Mouse (Mus musculus): Measurements from ENCODE around the gene Rhoa. TPM values are rescaled to one million over a fixed set of nuclear protein-coding genes. Genes with fewer than 3 reads are reported as not detected.

Gene Rhoa
- 105 and 106 TPM in 2 replicates for total RNA-seq (2014; rRNA removed)
- 268 and 276 TPM in 2 replicates for polyA plus RNA-seq (2015; fragmentation: Nextera tagmentation; extraction: Ambion mirVana)

DNA sequence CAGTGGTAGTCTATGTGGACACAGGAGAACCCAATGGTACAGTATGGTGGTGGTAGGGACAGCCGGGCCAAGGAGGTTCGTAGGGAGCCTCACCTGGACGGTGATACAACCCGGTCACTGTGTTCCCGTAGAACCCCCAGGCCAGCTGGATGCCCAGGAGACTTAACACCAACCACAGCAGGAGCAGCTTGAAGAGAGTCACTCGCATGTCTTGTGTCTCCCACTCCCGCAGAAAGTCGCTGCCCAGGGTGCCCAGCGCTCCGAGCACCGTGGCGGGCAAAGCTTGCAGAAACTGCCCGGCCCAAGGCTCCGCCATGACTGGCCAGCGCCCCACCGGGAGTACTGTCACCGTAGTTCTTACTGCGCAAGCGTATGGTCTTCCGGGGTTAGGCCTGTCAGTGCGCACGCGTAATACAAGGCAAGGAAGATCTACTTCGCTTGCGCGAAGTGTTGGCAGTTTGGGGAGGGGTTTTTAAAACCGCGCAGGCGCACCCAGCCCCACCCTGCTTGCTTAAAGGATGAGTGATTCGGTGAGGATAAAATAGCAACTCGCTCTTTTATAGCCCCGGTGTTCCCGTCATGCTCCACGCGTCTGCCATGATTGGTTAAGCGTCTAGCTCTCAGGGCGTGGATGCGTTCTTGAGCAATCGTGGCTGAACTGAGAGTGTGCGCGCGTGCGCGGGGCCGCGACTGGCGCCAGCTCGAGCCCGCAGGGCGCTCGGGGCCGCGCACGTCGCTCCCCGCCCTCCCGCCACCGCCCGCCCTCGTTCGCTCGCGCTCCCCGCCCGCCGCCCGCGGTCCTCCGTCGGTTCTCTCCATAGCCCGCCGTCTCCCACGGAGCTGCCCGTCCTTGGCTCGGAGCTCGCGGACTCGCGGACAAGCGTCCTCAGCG lies at the start of gene Rhoa, which contains the start of gene Tcta:
Rhoa (plus strand) TSS at position 501 of the 892 bp plus-strand sequence.
Tcta (minus strand) TSS at position 532 of the 892 bp plus-strand sequence.
- H3K36me3 ChIP-seq (ENCODE audit: insufficient read depth, low read length), result 0 out of 2 replicates have a peak, but pooled peaks cover 5% of the 10 kb centered on the region
- DNase-seq (ENCODE audit: low spot score) (peak; percentile 100), ATAC-seq (peak; percentile 98)
- peaks cover 21% of the 10 kb centered on the region for H3K4me1 ChIP-seq (ENCODE audit: insufficient read depth, low read length)
- no peak for TF ChIP-seq CTCF (IDR thresholded peaks at IDR 0.05; ENCODE audit: low read depth)
- no peaks in the 10 kb centered on the region for H3K9me3 ChIP-seq (ENCODE audit: low read length)
- under 1% methylated on average over 77 of the region's 81 CpGs for WGBS
- peak within 1 kb of the TSS; percentile 92 for H3K4me3 ChIP-seq (ENCODE audit: low read length)
- H3K27me3 ChIP-seq (ENCODE audit: insufficient read depth, low read length), result no peaks in the 10 kb centered on the region
- H3K27ac ChIP-seq, result peak within 1 kb of the TSS; percentile 99
- H3K9ac ChIP-seq (replicated peaks; ENCODE audit: low read length), result peak within 1 kb of the TSS; percentile 97
- peak within 1 kb of the TSS; percentile 96 for H3K4me2 ChIP-seq (ENCODE audit: low read depth, low read length)

DNA sequence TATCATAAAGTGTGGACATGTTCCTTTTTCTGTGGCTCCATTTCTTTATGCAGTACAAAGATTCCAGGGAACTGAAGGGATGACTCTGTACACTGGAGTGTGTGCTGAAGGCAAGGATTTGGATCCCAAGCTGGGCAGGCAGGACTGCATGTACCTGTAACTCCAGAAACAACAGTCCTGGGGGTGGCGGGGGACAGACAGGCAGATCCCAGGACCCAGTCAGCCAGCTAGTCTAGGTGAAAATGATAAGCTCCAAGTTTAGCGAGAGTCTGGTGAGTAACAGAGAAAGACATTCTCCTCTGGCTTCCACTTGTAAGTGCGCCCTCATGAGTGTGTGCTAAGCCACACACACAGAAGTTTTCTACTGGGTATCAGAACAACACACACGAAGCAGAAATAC lies 45.4 kb upstream of the Rhoa start:
- ATAC-seq, result no peak
- Histone ChIP-seq H3K4me3 (ENCODE audit: low read length) (no peak overlapping the region), H3K27ac (no peak overlapping the region)

DNA sequence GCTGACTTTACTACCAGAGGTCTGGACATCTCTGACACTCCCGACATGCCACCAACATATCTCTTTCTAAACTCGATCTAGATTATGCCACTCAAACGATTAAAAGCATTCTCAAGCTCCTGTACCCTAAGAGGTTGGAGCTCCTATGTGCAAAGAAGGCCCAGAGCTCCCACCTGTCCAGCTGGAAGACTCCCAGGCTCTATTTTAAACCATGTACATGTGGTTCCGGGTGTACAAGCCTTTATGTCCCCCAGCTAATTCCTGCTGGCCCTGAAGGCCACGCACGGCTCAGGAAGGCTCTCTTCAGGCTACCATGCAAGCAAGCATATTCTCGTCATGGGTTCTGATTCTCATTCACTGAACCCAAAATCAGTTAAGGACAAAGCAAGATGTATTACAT lies 44.1 kb upstream of the Rhoa start:
- Histone ChIP-seq H3K9me3 (ENCODE audit: low read length) (no peaks in the 10 kb centered on the region), H3K27me3 (ENCODE audit: insufficient read depth, low read length) (no peaks in the 10 kb centered on the region), H3K27ac (no peak overlapping the region), H3K4me3 (ENCODE audit: low read length) (peak overlapping the region; percentile 95; the same call in 1 of the 2 replicates), H3K36me3 (ENCODE audit: insufficient read depth, low read length) (no peaks in the 10 kb centered on the region), H3K9ac (replicated peaks; ENCODE audit: low read length) (no peak overlapping the region; the same call in 1 of the 2 replicates), H3K4me2 (ENCODE audit: low read depth, low read length) (peak overlapping the region; percentile 73), H3K4me1 (ENCODE audit: insufficient read depth, low read length) (peaks cover 19% of the 10 kb centered on the region)
- DNase-seq (ENCODE audit: low spot score), result no peak
- 74% methylated on average over 7 of the region's 7 CpGs for WGBS
- no peak for TF ChIP-seq CTCF (IDR thresholded peaks at IDR 0.05; ENCODE audit: low read depth)
- ATAC-seq, result no peak

More for the DNA sequence above, 45.4 kb upstream of the Rhoa start:
- Histone ChIP-seq H3K4me1 (ENCODE audit: insufficient read depth, low read length) (peaks cover 19% of the 10 kb centered on the region), H3K9me3 (ENCODE audit: low read length) (no peaks in the 10 kb centered on the region), H3K4me2 (ENCODE audit: low read depth, low read length) (no peak overlapping the region), H3K36me3 (ENCODE audit: insufficient read depth, low read length) (no peaks in the 10 kb centered on the region), H3K27me3 (ENCODE audit: insufficient read depth, low read length) (no peaks in the 10 kb centered on the region), H3K9ac (replicated peaks; ENCODE audit: low read length) (no peak overlapping the region)
- WGBS, result 83% methylated on average over 4 of the region's 4 CpGs
- DNase-seq (ENCODE audit: low spot score), result no peak
- TF ChIP-seq CTCF (IDR thresholded peaks at IDR 0.05; ENCODE audit: low read depth), result no peak

GRCm38 (mm10) chr9:108262494-108263049 lies 43.4 kb upstream of the Rhoa start:
- no peak for TF ChIP-seq CTCF (IDR thresholded peaks at IDR 0.05; ENCODE audit: low read depth)
- Histone ChIP-seq H3K27me3 (ENCODE audit: insufficient read depth, low read length) (no peaks in the 10 kb centered on the region), H3K4me3 (ENCODE audit: low read length) (peak overlapping the region; percentile 95), H3K36me3 (ENCODE audit: insufficient read depth, low read length) (no peaks in the 10 kb centered on the region), H3K27ac (peak overlapping the region; percentile 96; the same call in 1 of the 2 replicates), H3K4me1 (ENCODE audit: insufficient read depth, low read length) (peaks cover 19% of the 10 kb centered on the region), H3K9ac (replicated peaks; ENCODE audit: low read length) (peak overlapping the region; percentile 98), H3K9me3 (ENCODE audit: low read length) (no peaks in the 10 kb centered on the region), H3K4me2 (ENCODE audit: low read depth, low read length) (peak overlapping the region; percentile 73)
- WGBS, result 40% methylated on average over 11 of the region's 11 CpGs
- DNase-seq (ENCODE audit: low spot score), result no peak
- no peak for ATAC-seq

DNA sequence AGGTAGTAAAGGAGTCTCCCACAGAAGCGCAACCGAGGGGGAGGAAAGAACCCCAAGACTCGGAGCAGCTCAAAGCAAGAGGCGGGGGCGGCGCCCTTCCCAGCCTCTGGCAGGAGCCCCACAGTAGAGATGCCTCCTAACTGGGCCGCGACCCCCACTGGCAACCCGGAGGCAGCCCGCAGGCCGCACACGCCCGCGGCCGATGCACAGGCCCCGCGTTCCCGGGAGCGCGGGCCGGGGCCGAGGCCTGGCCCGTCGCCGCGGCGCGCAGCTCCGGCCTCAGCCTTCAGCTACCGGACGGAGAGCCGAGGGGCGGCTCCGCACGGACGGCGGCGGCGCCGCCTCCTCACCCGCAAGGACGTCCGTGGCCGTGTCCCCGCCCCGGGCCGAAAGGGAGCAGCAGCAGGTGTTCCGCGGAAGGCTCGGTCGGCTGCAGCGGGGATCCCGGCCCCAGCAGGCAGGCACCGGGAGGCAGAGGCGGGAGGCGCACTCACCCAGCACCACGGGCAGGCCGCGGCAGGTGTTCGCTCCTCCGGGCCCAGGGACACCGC lies 42.7 kb upstream of the Rhoa start:
- H3K4me1 ChIP-seq (ENCODE audit: insufficient read depth, low read length), result peaks cover 19% of the 10 kb centered on the region
- H3K9ac ChIP-seq (replicated peaks; ENCODE audit: low read length), result peak overlapping the region; percentile 98
- H3K9me3 ChIP-seq (ENCODE audit: low read length), result no peaks in the 10 kb centered on the region
- H3K27ac ChIP-seq, result peak overlapping the region; percentile 96
- H3K4me2 ChIP-seq (ENCODE audit: low read depth, low read length), result peak overlapping the region; percentile 73
- H3K36me3 ChIP-seq (ENCODE audit: insufficient read depth, low read length), result no peaks in the 10 kb centered on the region
- H3K27me3 ChIP-seq (ENCODE audit: insufficient read depth, low read length), result no peaks in the 10 kb centered on the region
- ATAC-seq (peak; percentile 47), DNase-seq (ENCODE audit: low spot score) (peak; percentile 66)
- no peak for TF ChIP-seq CTCF (IDR thresholded peaks at IDR 0.05; ENCODE audit: low read depth)
- under 1% methylated on average over 59 of the region's 62 CpGs for WGBS
- peak overlapping the region; percentile 95 for H3K4me3 ChIP-seq (ENCODE audit: low read length)

DNA sequence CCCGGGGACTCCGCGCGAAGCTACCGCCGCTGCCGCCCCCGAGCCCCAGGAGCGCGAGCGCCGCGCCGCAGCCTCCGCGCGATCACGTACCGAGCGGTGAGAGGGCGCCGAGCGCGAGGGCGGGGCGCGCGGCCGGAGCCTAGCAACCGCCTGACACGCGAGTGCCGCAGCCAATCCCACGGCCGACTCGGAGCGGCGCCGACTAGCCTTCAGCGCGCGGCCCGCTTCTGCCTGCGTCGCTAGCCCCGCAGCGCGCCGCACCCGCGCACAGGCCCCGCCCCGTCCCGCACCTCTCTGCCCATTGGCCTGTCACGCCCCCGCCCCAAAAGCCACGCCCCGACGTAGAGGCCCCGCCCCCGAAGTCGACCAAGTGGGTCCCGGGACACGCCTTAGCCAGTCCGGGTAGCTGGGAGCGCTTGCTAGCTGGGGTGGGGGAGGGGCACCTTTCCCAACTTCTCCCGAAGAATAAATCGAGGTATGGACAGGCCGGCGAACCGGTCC lies 42.2 kb upstream of the Rhoa start, which contains the start of gene Dag1:
Dag1 (minus strand) TSS at position 269 of the 501 bp plus-strand sequence.
- Histone ChIP-seq H3K4me3 (ENCODE audit: low read length) (peak within 1 kb of the TSS; percentile 95), H3K36me3 (ENCODE audit: insufficient read depth, low read length) (no peaks in the 10 kb centered on the region)
- under 1% methylated on average over 60 of the region's 71 CpGs for WGBS

More for the DNA sequence above, 42.2 kb upstream of the Rhoa start, which contains the start of gene Dag1:
- Histone ChIP-seq H3K27me3 (ENCODE audit: insufficient read depth, low read length) (no peaks in the 10 kb centered on the region), H3K27ac (peak within 1 kb of the TSS; percentile 96), H3K4me1 (ENCODE audit: insufficient read depth, low read length) (peaks cover 19% of the 10 kb centered on the region), H3K9me3 (ENCODE audit: low read length) (no peaks in the 10 kb centered on the region), H3K9ac (replicated peaks; ENCODE audit: low read length) (peak within 1 kb of the TSS; percentile 98), H3K4me2 (ENCODE audit: low read depth, low read length) (peak within 1 kb of the TSS; percentile 73)
- 0 out of 2 replicates have a peak, but pooled peaks have one; percentile 20 for TF ChIP-seq CTCF (IDR thresholded peaks at IDR 0.05; ENCODE audit: low read depth)
- ATAC-seq, result peak; percentile 99
- DNase-seq (ENCODE audit: low spot score), result peak; percentile 98

All from hindbrain, postnatal 0 days (tissue).